Mouse (Mus musculus) heart, adult 2 months (tissue): ENCODE measurements around the gene Cpt1a. TPM values are rescaled to one million over a fixed set of nuclear protein-coding genes. Genes with fewer than 3 reads are reported as not detected.

Experiments used
- DNase-seq, 2 experiments: peaks; one replicate each; pipeline ENCODE4 v3.0.0; 2021
- H3K27ac ChIP-seq: fragments of 200-600 bp; 2 replicates; pipeline ENCODE4 v1.8.1; 2022
- H3K27me3 ChIP-seq: fragments of 200-500 bp; 2 replicates; pipeline ENCODE4 v1.6.1; 2012; ENCODE audit warnings: mild to moderate bottlenecking, low read length, inconsistent platforms, mixed read lengths; ENCODE audit not compliant: control insufficient read depth, insufficient read depth
- H3K36me3 ChIP-seq: fragments of 200-500 bp; 2 replicates; pipeline ENCODE4 v1.6.1; 2012; ENCODE audit warnings: low read length, inconsistent platforms; ENCODE audit not compliant: control insufficient read depth, insufficient read depth
- H3K4me1 ChIP-seq: fragments of 200-500 bp; 2 replicates; pipeline ENCODE4 v1.6.1; 2011; ENCODE audit warnings: low read length; ENCODE audit not compliant: control insufficient read depth, insufficient read depth
- H3K4me3 ChIP-seq: fragments of 200-600 bp; 2 replicates; pipeline ENCODE4 v1.8.1; 2022
- H3K79me2 ChIP-seq: fragments of 200-500 bp; replicated peaks from 2 replicates; pipeline ENCODE4 v1.6.1; 2012; ENCODE audit warnings: mild to moderate bottlenecking, inconsistent platforms, low read length, moderate library complexity, mixed read lengths; ENCODE audit not compliant: control insufficient read depth, insufficient read depth
- H3K9ac ChIP-seq: fragments of 200-500 bp; 2 replicates; pipeline ENCODE4 v1.6.1; 2012; ENCODE audit warnings: low read depth, mild to moderate bottlenecking, control low read depth, inconsistent platforms, low read length, mixed read lengths
- CTCF ChIP-seq: fragments of 200-600 bp; IDR thresholded peaks from 2 replicates; pipeline ENCODE4 v1.8.1; 2022; ENCODE audit warnings: antibody characterized with exemption, mild to moderate bottlenecking, moderate library complexity
- EP300 ChIP-seq: fragments of 200-500 bp; IDR thresholded peaks from 2 replicates; pipeline ENCODE4 v1.6.1; 2011; ENCODE audit warnings: low read depth, low read length, control low read depth; ENCODE audit not compliant: insufficient read depth
- POLR2A ChIP-seq: fragments of 200-500 bp; IDR thresholded peaks from 2 replicates; pipeline ENCODE4 v1.6.1; 2011; ENCODE audit warnings: mild to moderate bottlenecking, low read depth, low read length, control low read depth; ENCODE audit not compliant: insufficient read depth
- WGBS: fragments of 180-500 bp; shearing (Covaris S2); methylation state at CpG from one replicate; pipeline ENCODE4 v1.1.7; 2018; 5-methylcytosine and 5-hydroxymethylcytosine counted together
- intact Hi-C: fragments of 180-260 bp; cut with DNase I; formaldehyde crosslinking; loops from one replicate; pipeline ENCODE4 v1.15.1; 2025
- polyA plus RNA-seq: library from polyadenylated mRNA; depleted of rRNA; stranded (reverse); fragments of >200 nt; gene quantifications from 2 replicates; pipeline ENCODE4 v1.2.3, GENCODE M21; 2012
- total RNA-seq, 2 experiments: library from RNA; stranded (reverse); gene quantifications; 2 replicates each; pipeline ENCODE4 v1.2.3; 2021

Gene Cpt1a
- total and polyA plus RNA-seq, 3 experiments = 42.9 to 54.7 (median 44.0) TPM

DNA sequence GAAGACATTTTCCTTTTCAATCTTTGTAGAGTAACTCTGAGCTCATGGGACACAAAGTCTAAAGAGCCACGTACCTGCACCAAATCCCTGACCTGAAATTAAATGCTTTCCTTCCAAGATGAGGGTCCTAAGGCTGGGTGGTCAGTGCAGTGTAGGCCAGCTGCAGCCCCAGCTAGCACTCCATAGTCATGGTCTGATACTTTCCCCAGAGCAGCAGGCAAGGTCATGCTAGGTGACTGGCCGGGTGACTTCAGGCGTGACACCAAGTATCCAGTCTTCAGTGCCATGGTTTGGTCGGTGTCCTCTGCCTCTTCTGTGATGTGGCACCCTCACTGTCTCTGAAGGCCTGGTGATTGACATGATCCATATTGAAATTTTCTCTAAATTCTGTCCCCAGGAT, 77.9 kb downstream of the Cpt1a start:
- no peak overlapping the region for H3K9ac ChIP-seq
- H3K36me3 ChIP-seq = no peaks in the 10 kb centered on the region
- intact Hi-C loops = no loop called here
- TF ChIP-seq EP300 (no peak), CTCF (no peak), POLR2A (no peak)
- no peak overlapping the region for H3K4me3 ChIP-seq
- no peaks in the 10 kb centered on the region for H3K79me2 ChIP-seq
- WGBS = 88% methylated on average over 4 of the region's 4 CpGs
- no peak for DNase-seq
- no peak overlapping the region for H3K27ac ChIP-seq
- no peaks in the 10 kb centered on the region for H3K27me3 ChIP-seq
- H3K4me1 ChIP-seq = no peaks in the 10 kb centered on the region

DNA sequence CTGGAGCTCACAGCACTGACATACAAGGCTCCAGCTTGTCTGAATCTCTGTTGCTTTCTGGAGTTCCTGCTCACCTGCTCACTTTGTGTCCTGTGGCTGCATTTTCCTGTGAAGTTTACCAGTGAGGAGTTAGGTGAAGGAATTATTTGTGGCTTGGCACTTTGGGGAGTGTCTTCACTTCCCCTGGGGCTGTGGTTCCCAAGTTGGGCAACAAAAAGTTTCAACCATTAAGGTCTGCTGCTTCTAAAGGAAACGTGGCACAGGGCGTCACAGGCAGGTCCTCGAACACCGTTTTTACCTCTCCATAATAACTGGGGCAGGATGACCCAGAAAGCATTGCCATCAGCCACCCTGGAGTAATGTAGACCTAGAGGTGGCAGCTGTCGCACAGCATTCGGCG, 79.4 kb downstream of the Cpt1a start:
- TF ChIP-seq POLR2A (no peak), CTCF (no peak), EP300 (no peak)
- no peaks in the 10 kb centered on the region for H3K4me1 ChIP-seq
- H3K27ac ChIP-seq = no peak overlapping the region
- no peak overlapping the region for H3K9ac ChIP-seq
- no peak overlapping the region for H3K4me3 ChIP-seq
- H3K79me2 ChIP-seq = no peaks in the 10 kb centered on the region
- 80% methylated on average over 7 of the region's 7 CpGs for whole genome bisulfite sequencing
- no peaks in the 10 kb centered on the region for H3K27me3 ChIP-seq
- H3K36me3 ChIP-seq = no peaks in the 10 kb centered on the region
- DNase-seq = no peak
- intact Hi-C loops = no loop called here

DNA sequence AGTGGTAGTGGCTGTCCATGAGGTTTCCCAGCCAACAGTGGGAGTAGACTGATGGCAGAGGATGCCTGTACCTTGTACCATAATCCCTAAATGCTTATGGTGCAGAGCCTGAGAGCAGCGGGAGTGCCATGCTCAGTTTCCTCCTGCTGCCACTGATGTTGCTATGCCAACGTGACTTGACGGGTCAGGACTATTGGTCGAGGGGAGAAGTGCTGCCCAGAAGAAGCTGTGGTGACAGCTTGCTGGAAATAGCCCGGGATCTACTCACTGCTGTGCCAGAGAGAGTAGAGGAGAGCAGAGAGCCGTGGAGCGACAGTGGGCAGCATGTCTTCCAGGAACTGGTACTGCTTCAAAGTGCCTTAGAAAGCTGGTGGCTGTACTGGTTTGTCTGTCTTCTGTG, 79.8 kb downstream of the Cpt1a start:
- H3K79me2 ChIP-seq = no peaks in the 10 kb centered on the region
- no peaks in the 10 kb centered on the region for H3K4me1 ChIP-seq
- no peak for DNase-seq
- no peak overlapping the region for H3K4me3 ChIP-seq
- 37% methylated on average over 7 of the region's 7 CpGs for WGBS
- H3K27me3 ChIP-seq = no peaks in the 10 kb centered on the region
- no peak for TF ChIP-seq EP300
- TF ChIP-seq POLR2A = no peak
- H3K27ac ChIP-seq = no peak overlapping the region
- H3K36me3 ChIP-seq = no peaks in the 10 kb centered on the region
- no peak overlapping the region for H3K9ac ChIP-seq
- intact Hi-C loops = no loop called here

DNA sequence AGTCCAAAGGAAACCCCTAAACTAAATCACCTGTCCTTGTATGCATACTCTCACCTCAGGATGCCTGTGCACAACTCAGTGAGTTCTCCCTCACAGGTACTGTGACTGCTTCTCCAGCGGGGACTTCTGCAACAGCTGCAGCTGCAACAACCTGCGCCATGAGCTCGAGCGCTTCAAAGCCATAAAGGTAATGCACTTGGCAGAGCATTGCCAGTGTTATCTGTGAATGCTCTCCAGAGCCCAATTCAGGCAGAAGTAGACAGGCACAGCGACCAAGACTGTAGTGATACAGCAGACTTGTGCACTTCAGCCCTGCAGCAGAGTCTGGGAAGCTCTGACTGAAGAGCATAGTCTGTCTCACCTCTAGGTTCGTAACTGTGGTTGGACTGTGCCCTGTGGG, 80.3 kb downstream of the Cpt1a start:
- 61% methylated on average over 6 of the region's 6 CpGs for WGBS
- intact Hi-C loops = no loop called here
- H3K27me3 ChIP-seq = no peaks in the 10 kb centered on the region

DNA sequence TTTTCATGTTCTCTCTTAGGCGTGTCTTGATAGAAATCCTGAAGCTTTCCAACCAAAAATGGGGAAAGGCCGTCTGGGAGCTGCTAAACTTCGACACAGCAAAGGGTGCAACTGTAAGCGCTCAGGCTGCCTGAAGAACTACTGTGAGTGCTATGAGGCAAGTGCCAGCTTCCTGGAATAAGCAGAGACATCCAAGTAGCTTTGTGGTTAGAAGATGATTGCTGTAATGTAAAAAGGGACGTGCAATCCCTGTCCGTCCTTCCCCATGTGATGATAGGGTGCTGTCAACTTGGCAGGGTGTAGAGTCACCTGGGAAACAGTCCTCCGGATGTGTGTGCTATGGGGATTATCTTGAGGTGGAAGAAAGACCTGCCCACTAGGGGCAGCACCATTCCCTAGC, 81.9 kb downstream of the Cpt1a start:
- intact Hi-C loops = no loop called here
- H3K27me3 ChIP-seq = no peaks in the 10 kb centered on the region
- H3K4me3 ChIP-seq = no peak overlapping the region
- 87% methylated on average over 7 of the region's 7 CpGs for WGBS
- H3K79me2 ChIP-seq = no peaks in the 10 kb centered on the region
- H3K4me1 ChIP-seq = no peaks in the 10 kb centered on the region
- TF ChIP-seq EP300 (no peak), CTCF (no peak), POLR2A (no peak)
- no peak for DNase-seq
- no peak overlapping the region for H3K9ac ChIP-seq
- H3K36me3 ChIP-seq = no peaks in the 10 kb centered on the region
- no peak overlapping the region for H3K27ac ChIP-seq

More for the DNA sequence above, 80.3 kb downstream of the Cpt1a start:
- Histone ChIP-seq H3K4me1 (no peaks in the 10 kb centered on the region), H3K9ac (no peak overlapping the region), H3K79me2 (no peaks in the 10 kb centered on the region), H3K36me3 (no peaks in the 10 kb centered on the region), H3K4me3 (no peak overlapping the region), H3K27ac (no peak overlapping the region)
- DNase-seq = no peak
- TF ChIP-seq CTCF (no peak), POLR2A (no peak), EP300 (no peak)

DNA sequence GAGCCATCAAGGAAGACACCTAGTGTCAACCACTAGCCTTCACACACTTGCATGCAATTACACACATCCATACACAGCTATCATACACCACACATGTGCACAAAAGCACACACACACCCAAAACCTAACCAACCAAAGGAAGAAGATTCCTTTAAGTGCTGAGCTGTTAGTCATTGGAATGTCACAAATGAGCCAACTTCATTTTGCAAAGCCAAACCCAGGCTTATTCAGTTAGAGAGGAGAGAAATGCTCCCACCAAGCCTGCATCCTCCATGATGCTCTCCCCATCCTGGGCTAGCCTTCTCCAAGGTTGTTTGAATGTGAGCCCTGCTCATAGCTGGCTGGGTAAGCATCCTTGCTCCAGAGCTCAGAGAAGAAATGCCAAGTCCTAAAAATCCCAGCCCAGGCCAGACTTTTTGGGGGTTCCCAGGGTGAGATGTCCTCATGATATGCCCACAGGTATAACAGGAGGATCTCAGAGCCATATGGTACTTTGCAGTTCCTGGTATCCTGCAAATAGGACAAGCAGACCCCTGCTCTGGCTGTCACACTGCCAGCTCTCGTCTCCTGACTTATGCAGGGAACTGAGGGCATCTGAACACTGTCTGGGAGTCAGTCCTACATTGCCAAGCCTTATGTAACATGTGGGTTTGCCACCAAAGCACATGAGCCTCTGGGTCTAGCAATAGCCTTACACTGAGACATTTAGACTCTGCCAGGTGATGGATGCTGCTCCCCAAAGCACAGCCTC, 83.6 kb downstream of the Cpt1a start:
- WGBS = 52% methylated on average over 1 of the region's 1 CpGs
- H3K36me3 ChIP-seq = no peaks in the 10 kb centered on the region
- H3K27me3 ChIP-seq = no peaks in the 10 kb centered on the region
- H3K27ac ChIP-seq = no peak overlapping the region
- DNase-seq = no peak
- no peaks in the 10 kb centered on the region for H3K4me1 ChIP-seq
- no peak overlapping the region for H3K9ac ChIP-seq
- intact Hi-C loops = no loop called here
- no peaks in the 10 kb centered on the region for H3K79me2 ChIP-seq
- H3K4me3 ChIP-seq = no peak overlapping the region
- no peak for TF ChIP-seq POLR2A
- no peak for TF ChIP-seq EP300
- no peak for TF ChIP-seq CTCF
